Mouse (Mus musculus): ENCODE results near the gene Zmynd8.

GRCm38 (mm10) chr2:165828770-165829169 is 70.0 kb downstream of the Zmynd8 start:
- TF ChIP-seq EP300 (IDR thresholded peaks at IDR 0.05; ENCODE audit: low read depth) (no peak), CTCF (IDR thresholded peaks at IDR 0.05; ENCODE audit: low read depth) (no peak)

All from liver, postnatal 0 days (tissue).